Mouse (Mus musculus) Patski (cell line): ENCODE results near the gene Lad1. TPM values are rescaled to one million over a fixed set of nuclear protein-coding genes. Genes with fewer than 3 reads are reported as not detected.
A peak's percentile ranks its signal among the peaks of the same experiment; 100 is the strongest.

Experiments used
- ATAC-seq: fragments of 100-300 bp; one replicate; pipeline ENCODE4 v1.8.0; 2021
- CTCF ChIA-PET: fragments of 350-600 bp; sonication (Branson Sonifier 250); formaldehyde crosslinking; loops from one replicate; lab custom pipeline; 2022; ENCODE audit warnings: inconsistent platforms; lab: Charles Lee
- POLR2A ChIA-PET: fragments of 350-600 bp; sonication (Branson Sonifier 250); formaldehyde crosslinking; loops from one replicate; lab custom pipeline; 2022; ENCODE audit warnings: antibody characterized with exemption, inconsistent platforms; lab: Charles Lee
- DNase-seq: peaks from one replicate; pipeline ENCODE4 v3.0.0-alpha.2; 2011; ENCODE audit warnings: low read depth, low spot score
- H3K27me3 ChIP-seq: fragments of 371-371 bp; one replicate; pipeline ENCODE4 v1.5.1; 2021
- CTCF ChIP-seq: fragments of 100-300 bp; IDR thresholded peaks from one replicate; pipeline ENCODE4 v1.5.1; 2021
- in situ Hi-C: fragments of 300-500 bp; cut with MboI; formaldehyde crosslinking; loops from 3 replicates; pipeline ENCODE4 v1.11.1; 2018; ENCODE audit warnings: low pct_unique_long_range_greater_than_20kb, mixed read lengths
- polyA plus RNA-seq: library from polyadenylated mRNA; unstranded; gene quantifications from one replicate; pipeline ENCODE4 v1.2.3, GENCODE M21; 2021

The Lad1 gene
- polyA plus RNA-seq, 1 experiment from 2014 or later: 138 TPM

GRCm38 (mm10) chr1:135782816-135783215 lies 35.6 kb upstream of the Lad1 start:
- ChIA-PET CTCF (interaction anchor here (2.9 to 19.3 kb wide), 2 partner anchors 20 to 27 kb away, joined by 20 to 218 read pairs; no protein-coding TSS in a partner anchor), POLR2A (no interaction called here)
- DNase-seq (no peak), ATAC-seq (no peak)
- H3K27me3 ChIP-seq: no peaks in the 10 kb centered on the region
- in situ Hi-C loops: loop anchor here (5.0 kb wide), 1 partner anchor 61 kb away; the partner anchor contains the start of gene Csrp1
- no peak for TF ChIP-seq CTCF

GRCm38 (mm10) chr1:135787799-135788198 lies 30.6 kb upstream of the Lad1 start:
- ATAC-seq (no peak), DNase-seq (no peak)
- ChIA-PET POLR2A (no interaction called here), CTCF (interaction anchor here (0.6 to 4.5 kb wide), 13 partner anchors 9 to 74 kb away, joined by 3 to 80 read pairs (median 4); no protein-coding TSS in a partner anchor)
- TF ChIP-seq CTCF: peak; percentile 82
- H3K27me3 ChIP-seq: no peaks in the 10 kb centered on the region
- in situ Hi-C loops: loop anchor here (5.0 kb wide), 1 partner anchor 35 kb away; no protein-coding TSS in a partner anchor

GRCm38 (mm10) chr1:135788708-135789107 lies 29.7 kb upstream of the Lad1 start:
- CTCF ChIA-PET: interaction anchor here (0.8 to 4.5 kb wide), 30 partner anchors 8 to 89 kb away, joined by 3 to 80 read pairs (median 5); partner anchors contain the start of gene Csrp1
- POLR2A ChIA-PET: interaction anchor here (1.6 kb wide), 1 partner anchor 22 kb away, joined by 3 read pairs; no protein-coding TSS in a partner anchor
- no peaks in the 10 kb centered on the region for H3K27me3 ChIP-seq
- ATAC-seq: no peak
- peak; percentile 61 for TF ChIP-seq CTCF
- in situ Hi-C loops: loop anchor here (5.0 kb wide), 1 partner anchor 36 kb away; no protein-coding TSS in a partner anchor
- DNase-seq: no peak

GRCm38 (mm10) chr1:135789815-135790214 lies 28.6 kb upstream of the Lad1 start:
- POLR2A ChIA-PET: interaction anchor here (1.6 kb wide), 1 partner anchor 21 kb away, joined by 3 read pairs; no protein-coding TSS in a partner anchor

GRCm38 (mm10) chr1:135792143-135792939 lies 26.1 kb upstream of the Lad1 start:
- no peak for TF ChIP-seq CTCF
- no peak for DNase-seq
- POLR2A ChIA-PET: no interaction called here
- CTCF ChIA-PET: no interaction called here
- ATAC-seq: no peak
- H3K27me3 ChIP-seq: no peaks in the 10 kb centered on the region
- in situ Hi-C loops: no loop called here

More at GRCm38 (mm10) chr1:135789815-135790214, 28.6 kb upstream of the Lad1 start:
- in situ Hi-C loops: loop anchor here (5.0 kb wide), 1 partner anchor 38 kb away; no protein-coding TSS in a partner anchor
- ATAC-seq: no peak
- TF ChIP-seq CTCF: peak; percentile 71
- no peak for DNase-seq
- CTCF ChIA-PET: interaction anchor here (0.8 to 4.5 kb wide), 26 partner anchors 9 to 92 kb away, joined by 3 to 80 read pairs (median 5); partner anchors contain the start of genes Csrp1 and Tnni1
- no peaks in the 10 kb centered on the region for H3K27me3 ChIP-seq

GRCm38 (mm10) chr1:135793370-135794215 lies 24.8 kb upstream of the Lad1 start:
- TF ChIP-seq CTCF: no peak
- no peaks in the 10 kb centered on the region for H3K27me3 ChIP-seq
- CTCF ChIA-PET: interaction anchor here (1.1 to 1.4 kb wide), 2 partner anchors 40 to 54 kb away, joined by 3 read pairs; no protein-coding TSS in a partner anchor
- in situ Hi-C loops: no loop called here
- no peak for ATAC-seq
- DNase-seq: no peak
- POLR2A ChIA-PET: interaction anchor here (0.7 kb wide), 1 partner anchor 66 kb away, joined by 3 read pairs; no protein-coding TSS in a partner anchor

- TF ChIP-seq CTCF: no peak
- POLR2A ChIA-PET: interaction anchor here (0.7 kb wide), 1 partner anchor 67 kb away, joined by 3 read pairs; no protein-coding TSS in a partner anchor
- CTCF ChIA-PET: interaction anchor here (1.1 to 1.4 kb wide), 2 partner anchors 41 to 53 kb away, joined by 3 read pairs; no protein-coding TSS in a partner anchor
These were observed 23.9 kb upstream of the Lad1 start for GRCm38 (mm10) chr1:135794216-135795134.

GRCm38 (mm10) chr1:135798492-135798891 lies 19.9 kb upstream of the Lad1 start:
- ATAC-seq (no peak), DNase-seq (no peak)
- in situ Hi-C loops: no loop called here
- CTCF ChIA-PET: interaction anchor here (0.8 to 1.7 kb wide), 2 partner anchors 9 to 30 kb away, joined by 5 read pairs; no protein-coding TSS in a partner anchor
- POLR2A ChIA-PET: no interaction called here
- no peak for TF ChIP-seq CTCF
- H3K27me3 ChIP-seq: no peaks in the 10 kb centered on the region

More at GRCm38 (mm10) chr1:135794216-135795134, 23.9 kb upstream of the Lad1 start:
- in situ Hi-C loops: no loop called here
- DNase-seq (no peak), ATAC-seq (no peak)
- H3K27me3 ChIP-seq: no peaks in the 10 kb centered on the region
